Mouse (Mus musculus) bone marrow, adult 2 months (tissue): ENCODE measurements around the gene Fau.

Source experiments
- CTCF ChIP-seq: fragments of 200-500 bp; IDR thresholded peaks from 2 replicates; pipeline ENCODE4 v1.5.1; 2011; ENCODE audit warnings: low read length, control low read depth; ENCODE audit not compliant: control insufficient read depth, insufficient read depth
- POLR2A ChIP-seq: fragments of 200-500 bp; IDR thresholded peaks from 2 replicates; pipeline ENCODE4 v1.6.1; 2011; ENCODE audit warnings: low read depth, mild to moderate bottlenecking, control low read depth, low read length, borderline replicate concordance; ENCODE audit not compliant: control insufficient read depth

GRCm38 (mm10) chr19:6057313-6058096 lies at the start of gene Fau, which contains the start of gene Mrpl49:
- TF ChIP-seq POLR2A (peak; percentile 90), CTCF (no peak)
